Mouse (Mus musculus): ENCODE measurements at regions not wholly inside any gene's neighbourhood (a gene's known extent, or its start where the extent isn't known, plus 50 kb on each side); places are given as distances from the start of the nearest gene placed in this dataset.

- H3K4me3 ChIP-seq (ENCODE audit: low read depth, low read length), result no peak overlapping the region
- H3K36me3 ChIP-seq (ENCODE audit: insufficient read depth), result no peaks in the 10 kb centered on the region
- no peak overlapping the region for H3K4me2 ChIP-seq (ENCODE audit: low read depth)
- TF ChIP-seq CTCF (IDR thresholded peaks at IDR 0.05; ENCODE audit: low read depth), result no peak
- H3K4me1 ChIP-seq (ENCODE audit: insufficient read depth), result no peaks in the 10 kb centered on the region
- H3K27ac ChIP-seq (ENCODE audit: low read depth, low read length), result no peak overlapping the region
- no peak overlapping the region for H3K9ac ChIP-seq
- no peaks in the 10 kb centered on the region for H3K9me3 ChIP-seq (ENCODE audit: low read length)
- WGBS, result 45% methylated on average over 7 of the region's 7 CpGs
- DNase-seq, result no peak
- no peak for ATAC-seq
- H3K27me3 ChIP-seq (ENCODE audit: insufficient read depth, low read length), result no peaks in the 10 kb centered on the region
Measured at GRCm38 (mm10) chr9:73173589-73174247, 60.5 kb downstream of the Rsl24d1 start.

GRCm38 (mm10) chr9:73176645-73177044 is 63.4 kb downstream of the Rsl24d1 start:
- Histone ChIP-seq H3K4me1 (ENCODE audit: insufficient read depth) (no peaks in the 10 kb centered on the region), H3K4me2 (ENCODE audit: low read depth) (no peak overlapping the region), H3K36me3 (ENCODE audit: insufficient read depth) (no peaks in the 10 kb centered on the region), H3K9me3 (ENCODE audit: low read length) (no peaks in the 10 kb centered on the region), H3K4me3 (ENCODE audit: low read depth, low read length) (no peak overlapping the region), H3K27ac (ENCODE audit: low read depth, low read length) (no peak overlapping the region), H3K27me3 (ENCODE audit: insufficient read depth, low read length) (no peaks in the 10 kb centered on the region), H3K9ac (no peak overlapping the region)
- TF ChIP-seq CTCF (IDR thresholded peaks at IDR 0.05; ENCODE audit: low read depth), result no peak
- ATAC-seq (no peak), DNase-seq (no peak)

GRCm38 (mm10) chr9:73183356-73183755 is 70.1 kb downstream of the Rsl24d1 start:
- DNase-seq (no peak), ATAC-seq (no peak)
- Histone ChIP-seq H3K4me2 (ENCODE audit: low read depth) (no peak overlapping the region), H3K4me3 (ENCODE audit: low read depth, low read length) (no peak overlapping the region), H3K4me1 (ENCODE audit: insufficient read depth) (no peaks in the 10 kb centered on the region), H3K9ac (no peak overlapping the region), H3K27ac (ENCODE audit: low read depth, low read length) (no peak overlapping the region), H3K9me3 (ENCODE audit: low read length) (no peaks in the 10 kb centered on the region), H3K27me3 (ENCODE audit: insufficient read depth, low read length) (no peaks in the 10 kb centered on the region), H3K36me3 (ENCODE audit: insufficient read depth) (no peaks in the 10 kb centered on the region)
- TF ChIP-seq CTCF (IDR thresholded peaks at IDR 0.05; ENCODE audit: low read depth), result no peak
- 36% methylated on average over 5 of the region's 5 CpGs for WGBS

GRCm38 (mm10) chr9:73184908-73185307 is 71.7 kb downstream of the Rsl24d1 start:
- no peak overlapping the region for H3K4me2 ChIP-seq (ENCODE audit: low read depth)
- no peaks in the 10 kb centered on the region for H3K36me3 ChIP-seq (ENCODE audit: insufficient read depth)
- ATAC-seq (no peak), DNase-seq (no peak)
- H3K9me3 ChIP-seq (ENCODE audit: low read length), result no peaks in the 10 kb centered on the region
- H3K9ac ChIP-seq, result no peak overlapping the region
- H3K4me3 ChIP-seq (ENCODE audit: low read depth, low read length), result no peak overlapping the region
- H3K4me1 ChIP-seq (ENCODE audit: insufficient read depth), result no peaks in the 10 kb centered on the region
- H3K27me3 ChIP-seq (ENCODE audit: insufficient read depth, low read length), result no peaks in the 10 kb centered on the region
- WGBS, result 37% methylated on average over 3 of the region's 3 CpGs
- no peak; the same call in 1 of the 2 replicates for TF ChIP-seq CTCF (IDR thresholded peaks at IDR 0.05; ENCODE audit: low read depth)
- H3K27ac ChIP-seq (ENCODE audit: low read depth, low read length), result no peak overlapping the region

GRCm38 (mm10) chr9:73192271-73192785 is 79.1 kb downstream of the Rsl24d1 start:
- Histone ChIP-seq H3K9me3 (ENCODE audit: low read length) (no peaks in the 10 kb centered on the region), H3K27ac (ENCODE audit: low read depth, low read length) (no peak overlapping the region), H3K4me2 (ENCODE audit: low read depth) (no peak overlapping the region), H3K27me3 (ENCODE audit: insufficient read depth, low read length) (no peaks in the 10 kb centered on the region), H3K36me3 (ENCODE audit: insufficient read depth) (no peaks in the 10 kb centered on the region), H3K4me3 (ENCODE audit: low read depth, low read length) (no peak overlapping the region), H3K4me1 (ENCODE audit: insufficient read depth) (no peaks in the 10 kb centered on the region), H3K9ac (no peak overlapping the region)
- WGBS, result 22% methylated on average over 11 of the region's 11 CpGs
- DNase-seq, result no peak
- no peak for ATAC-seq
- no peak for TF ChIP-seq CTCF (IDR thresholded peaks at IDR 0.05; ENCODE audit: low read depth)

GRCm38 (mm10) chr9:73198261-73199085 is 85.2 kb downstream of the Rsl24d1 start:
- no peak overlapping the region for H3K9ac ChIP-seq
- H3K4me2 ChIP-seq (ENCODE audit: low read depth), result no peak overlapping the region
- no peak overlapping the region for H3K4me3 ChIP-seq (ENCODE audit: low read depth, low read length)
- no peaks in the 10 kb centered on the region for H3K9me3 ChIP-seq (ENCODE audit: low read length)
- no peak overlapping the region for H3K27ac ChIP-seq (ENCODE audit: low read depth, low read length)
- H3K4me1 ChIP-seq (ENCODE audit: insufficient read depth), result no peaks in the 10 kb centered on the region
- DNase-seq (peak; percentile 8), ATAC-seq (peak; percentile 27; the same call in 1 of the 2 replicates)
- no peaks in the 10 kb centered on the region for H3K36me3 ChIP-seq (ENCODE audit: insufficient read depth)
- no peaks in the 10 kb centered on the region for H3K27me3 ChIP-seq (ENCODE audit: insufficient read depth, low read length)
- TF ChIP-seq CTCF (IDR thresholded peaks at IDR 0.05; ENCODE audit: low read depth), result no peak
- 86% methylated on average over 10 of the region's 10 CpGs for WGBS

- Histone ChIP-seq H3K27me3 (ENCODE audit: insufficient read depth, low read length) (no peaks in the 10 kb centered on the region), H3K4me2 (ENCODE audit: low read depth) (no peak overlapping the region), H3K4me3 (ENCODE audit: low read depth, low read length) (no peak overlapping the region), H3K9ac (no peak overlapping the region), H3K36me3 (ENCODE audit: insufficient read depth) (no peaks in the 10 kb centered on the region), H3K4me1 (ENCODE audit: insufficient read depth) (no peaks in the 10 kb centered on the region), H3K9me3 (ENCODE audit: low read length) (no peaks in the 10 kb centered on the region), H3K27ac (ENCODE audit: low read depth, low read length) (no peak overlapping the region)
- DNase-seq (no peak), ATAC-seq (no peak)
- no peak for TF ChIP-seq CTCF (IDR thresholded peaks at IDR 0.05; ENCODE audit: low read depth)
- 80% methylated on average over 6 of the region's 6 CpGs for WGBS
Measured at GRCm38 (mm10) chr9:73223111-73223510, 109.9 kb downstream of the Rsl24d1 start.

Data from forebrain, postnatal 0 days (tissue).